Mouse (Mus musculus): ENCODE results near the gene Ric8b. TPM values are rescaled to one million over a fixed set of nuclear protein-coding genes. Genes with fewer than 3 reads are reported as not detected.

Gene Ric8b
- polyA plus RNA-seq, 1 experiment from 2014 or later = 8.5 TPM

DNA sequence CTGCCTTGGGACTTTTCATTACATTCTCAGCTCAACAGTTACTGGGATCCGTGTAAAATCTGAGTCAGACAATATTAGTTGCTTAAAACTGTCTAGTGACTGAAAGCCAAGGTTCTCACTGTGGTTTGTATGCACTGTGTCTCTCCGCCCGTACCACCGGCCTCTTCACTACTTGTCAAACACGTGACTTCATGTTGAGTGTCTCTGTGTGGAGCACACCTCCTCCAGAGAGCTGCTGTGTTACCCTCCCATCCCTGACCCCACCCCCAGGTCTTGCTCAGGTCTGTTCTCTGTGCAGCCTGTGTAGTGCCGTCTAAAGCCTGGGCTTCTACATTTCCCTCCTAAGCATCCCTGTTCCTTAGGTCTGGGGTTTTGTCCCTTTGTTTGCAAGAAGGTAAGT is 79.0 kb downstream of the Ric8b start:
- Histone ChIP-seq H3K36me3 (ENCODE audit: inconsistent target) (peaks cover 6% of the 10 kb centered on the region; the same call in 1 of the 2 replicates), H3K4me3 (ENCODE audit: inconsistent target) (no peak overlapping the region), H3K27ac (no peak overlapping the region), H3K79me2 (ENCODE audit: inconsistent target) (no peaks in the 10 kb centered on the region)
- 92% methylated on average over 6 of the region's 6 CpGs for WGBS (ENCODE audit: missing documents)

DNA sequence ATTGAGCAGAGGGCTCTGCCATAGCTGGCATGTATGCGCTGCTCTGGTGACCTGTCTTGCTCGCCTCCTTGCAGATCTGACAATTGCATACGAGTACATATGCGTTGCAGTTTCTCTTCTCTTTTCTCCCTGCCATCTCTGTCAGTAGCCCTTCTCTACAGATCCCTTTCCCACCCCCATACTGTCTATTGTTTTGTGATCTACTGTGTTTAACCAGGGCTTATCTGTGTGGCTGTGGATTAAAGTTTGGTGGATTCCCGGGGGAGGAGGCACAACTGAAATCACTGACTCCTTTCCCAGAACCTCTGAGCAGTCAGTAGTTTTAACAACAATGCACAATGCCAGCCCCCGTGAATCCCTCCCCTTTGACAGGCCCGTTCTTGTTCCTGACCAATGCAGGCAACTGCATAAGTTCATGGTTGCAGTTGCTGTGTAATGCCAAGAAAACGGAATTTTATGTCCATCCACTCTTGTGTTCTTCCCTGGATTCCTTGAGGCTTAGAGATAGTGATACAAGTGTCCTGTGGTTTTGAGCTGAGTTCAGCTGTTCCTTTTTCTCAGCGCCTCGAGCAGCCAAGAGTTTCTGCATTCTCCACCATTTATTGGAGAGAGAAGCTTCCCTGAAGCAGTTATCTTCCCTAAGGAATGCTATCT is 80.3 kb downstream of the Ric8b start:
- H3K4me3 ChIP-seq (ENCODE audit: inconsistent target) = no peak overlapping the region
- H3K79me2 ChIP-seq (ENCODE audit: inconsistent target) = no peaks in the 10 kb centered on the region
- no peaks in the 10 kb centered on the region for H3K36me3 ChIP-seq (ENCODE audit: inconsistent target)
- no peak overlapping the region for H3K27ac ChIP-seq
- 73% methylated on average over 10 of the region's 10 CpGs for WGBS (ENCODE audit: missing documents)

DNA sequence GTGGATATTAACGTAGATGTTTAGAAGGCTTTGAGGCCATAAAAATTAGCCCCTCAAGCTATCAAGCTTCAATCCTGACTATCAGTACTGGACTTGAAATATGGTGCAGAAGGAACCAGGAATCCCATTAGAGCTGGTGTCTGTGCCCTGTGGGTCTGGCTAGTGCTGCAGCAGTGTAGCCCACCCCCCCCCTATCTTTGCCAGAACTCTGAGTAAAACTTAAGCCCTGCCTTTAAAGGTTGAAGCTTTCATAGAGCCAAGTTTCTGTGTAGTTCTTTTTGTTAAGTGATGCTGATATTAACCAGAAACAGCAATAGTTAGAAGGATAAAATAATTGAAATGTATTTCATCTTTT is 80.8 kb downstream of the Ric8b start:
- WGBS (ENCODE audit: missing documents) = 100% methylated on average over 1 of the region's 1 CpGs
- Histone ChIP-seq H3K79me2 (ENCODE audit: inconsistent target) (no peaks in the 10 kb centered on the region), H3K4me3 (ENCODE audit: inconsistent target) (no peak overlapping the region), H3K27ac (no peak overlapping the region), H3K36me3 (ENCODE audit: inconsistent target) (no peaks in the 10 kb centered on the region)

DNA sequence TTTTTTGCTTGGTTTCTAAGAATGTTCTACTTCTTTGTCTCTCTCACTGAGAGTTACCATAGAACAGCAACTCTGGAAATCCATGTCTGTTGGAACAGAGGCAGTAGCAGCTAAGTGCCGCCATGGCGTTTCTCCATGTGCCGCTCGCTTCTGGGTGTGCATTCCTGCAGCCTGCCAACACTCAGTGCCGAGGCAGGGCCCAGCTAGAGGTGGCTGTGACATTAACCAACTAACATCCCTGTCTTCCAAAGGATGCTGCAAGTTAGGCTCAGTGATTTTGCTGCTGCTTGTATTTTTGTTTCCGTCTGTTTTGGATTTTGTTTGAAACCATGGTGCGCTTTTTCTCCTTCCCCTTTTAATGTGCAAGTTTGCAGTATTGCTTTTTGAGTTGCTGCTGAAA is 84.5 kb downstream of the Ric8b start:
- no peaks in the 10 kb centered on the region for H3K36me3 ChIP-seq (ENCODE audit: inconsistent target)
- peak overlapping the region; percentile 82 for H3K27ac ChIP-seq
- 83% methylated on average over 7 of the region's 7 CpGs for WGBS (ENCODE audit: missing documents)
- H3K4me3 ChIP-seq (ENCODE audit: inconsistent target) = no peak overlapping the region
- no peaks in the 10 kb centered on the region for H3K79me2 ChIP-seq (ENCODE audit: inconsistent target)

DNA sequence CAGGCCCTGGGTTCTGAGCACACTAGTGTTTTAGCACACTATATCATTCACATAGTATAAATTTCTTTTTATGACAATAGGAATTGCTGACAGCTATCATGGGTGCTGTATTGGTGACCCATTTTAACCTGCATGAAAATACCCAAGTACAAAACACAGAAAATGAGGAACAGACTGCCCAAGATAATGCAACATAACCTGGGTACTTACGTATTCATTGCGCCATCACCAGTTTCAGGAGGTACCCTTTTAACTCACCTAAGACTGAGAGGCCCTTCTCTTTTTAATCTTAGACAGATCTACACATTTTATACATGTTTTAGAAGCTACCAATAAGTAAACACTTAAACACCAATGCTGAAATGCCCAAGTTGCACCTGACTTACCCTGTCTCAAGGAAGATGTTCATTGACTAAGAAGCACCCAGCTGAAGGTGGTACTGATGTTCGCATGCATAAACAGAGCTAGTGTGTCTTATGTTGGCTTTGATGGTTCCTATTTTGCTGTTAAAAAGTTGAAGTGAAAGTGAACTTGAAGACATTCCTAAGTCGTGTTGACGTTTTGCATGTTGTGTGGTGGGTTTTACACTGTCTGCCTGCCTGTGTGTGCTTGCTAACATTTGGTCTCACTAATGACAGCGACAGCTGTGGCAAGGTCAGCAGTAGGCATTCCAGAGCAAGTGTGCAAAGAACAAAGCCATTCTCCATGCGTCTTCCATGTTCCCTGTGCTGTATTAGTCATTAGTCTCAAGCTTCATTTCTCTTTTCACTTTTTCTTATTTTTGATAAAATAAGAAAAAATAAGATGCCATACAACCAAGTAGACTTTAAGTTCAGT is 86.0 kb downstream of the Ric8b start:
- no peak overlapping the region for H3K4me3 ChIP-seq (ENCODE audit: inconsistent target)
- WGBS (ENCODE audit: missing documents) = 52% methylated on average over 7 of the region's 7 CpGs
- no peaks in the 10 kb centered on the region for H3K36me3 ChIP-seq (ENCODE audit: inconsistent target)
- peak overlapping the region; percentile 82 for H3K27ac ChIP-seq
- no peaks in the 10 kb centered on the region for H3K79me2 ChIP-seq (ENCODE audit: inconsistent target)

DNA sequence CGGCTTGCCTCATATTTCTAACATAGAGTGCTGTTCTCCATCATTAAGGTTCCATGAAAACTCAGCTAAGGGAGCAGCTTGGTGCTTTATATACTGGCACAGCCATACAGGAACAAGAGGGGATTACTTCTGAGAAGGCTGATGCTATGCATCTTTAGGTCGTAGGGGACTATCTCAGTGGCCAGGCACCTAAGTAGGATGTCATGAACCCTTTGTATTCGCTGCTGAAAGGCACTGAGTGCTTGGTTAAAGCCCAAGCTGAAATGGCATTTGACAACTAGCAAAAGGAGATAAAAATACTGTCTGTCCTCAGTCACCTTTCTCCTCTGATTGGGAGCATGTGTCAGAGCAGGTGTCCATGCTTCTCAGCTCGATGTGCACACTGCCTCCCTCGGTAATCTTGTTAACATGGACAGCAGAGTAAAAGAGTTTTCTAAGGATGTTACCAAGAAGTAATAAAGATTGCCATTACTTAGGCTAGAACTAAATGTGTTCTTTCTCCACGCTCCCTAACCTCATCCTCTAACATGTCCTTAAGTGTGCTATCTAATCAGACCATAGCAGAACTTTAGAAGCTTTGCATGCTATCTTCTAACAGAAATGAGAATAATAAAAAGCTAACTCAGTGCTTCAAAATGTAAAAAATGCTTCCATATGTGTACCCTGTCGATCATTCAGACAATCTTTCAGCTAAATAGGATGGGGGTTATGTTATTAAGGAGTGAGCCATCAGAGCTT is 89.3 kb downstream of the Ric8b start:
- H3K4me3 ChIP-seq (ENCODE audit: inconsistent target) = no peak overlapping the region
- H3K36me3 ChIP-seq (ENCODE audit: inconsistent target) = no peaks in the 10 kb centered on the region
- WGBS (ENCODE audit: missing documents) = 96% methylated on average over 7 of the region's 7 CpGs
- no peak overlapping the region for H3K27ac ChIP-seq
- H3K79me2 ChIP-seq (ENCODE audit: inconsistent target) = no peaks in the 10 kb centered on the region

DNA sequence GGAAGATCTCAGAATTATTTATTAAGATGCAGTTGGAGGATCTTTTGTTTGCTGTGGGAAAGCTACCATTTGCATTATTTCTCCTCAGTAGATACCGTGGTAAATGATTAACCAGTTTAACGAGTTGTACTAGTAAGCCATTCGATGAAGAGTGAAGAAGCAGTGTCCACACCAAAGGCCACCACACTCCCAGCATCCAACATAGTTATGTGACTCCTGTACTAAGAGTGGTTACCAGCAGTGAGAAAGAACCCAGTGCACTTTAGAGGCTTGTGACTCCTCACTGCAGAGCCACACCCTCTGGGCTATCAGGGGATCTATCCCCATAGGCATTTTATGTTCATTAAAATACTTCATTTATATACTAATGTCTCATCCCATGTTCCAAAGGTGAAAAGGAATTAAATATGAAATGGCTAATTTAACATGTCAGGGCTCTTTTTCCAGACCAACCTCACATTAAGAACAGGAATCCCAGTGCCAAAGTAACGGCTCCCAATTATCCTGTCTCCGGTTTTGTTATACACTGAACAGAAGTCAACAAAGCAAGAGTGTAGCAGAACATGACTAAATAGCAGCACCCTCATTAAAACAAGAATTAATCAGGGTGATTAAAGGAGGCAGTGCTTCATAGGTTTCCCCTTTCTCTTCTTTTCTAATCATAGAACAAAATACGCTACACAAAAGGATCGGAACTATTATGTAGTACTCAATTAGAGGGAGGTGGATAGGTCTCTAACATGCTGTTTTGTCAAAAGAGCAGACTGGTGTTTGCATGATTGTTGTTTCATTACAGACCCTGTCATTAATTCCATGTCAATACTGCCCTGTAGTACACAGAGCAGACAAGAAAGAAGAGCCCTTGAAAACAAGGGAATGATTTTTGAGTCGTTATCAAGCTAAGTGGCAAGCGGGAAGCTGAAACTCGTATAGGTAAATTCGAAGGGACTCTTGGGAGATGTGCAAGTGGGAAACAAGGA is 90.7 kb downstream of the Ric8b start:
- Histone ChIP-seq H3K79me2 (ENCODE audit: inconsistent target) (no peaks in the 10 kb centered on the region), H3K4me3 (ENCODE audit: inconsistent target) (no peak overlapping the region), H3K36me3 (ENCODE audit: inconsistent target) (no peaks in the 10 kb centered on the region), H3K27ac (no peak overlapping the region)
- WGBS (ENCODE audit: missing documents) = 96% methylated on average over 11 of the region's 11 CpGs

DNA sequence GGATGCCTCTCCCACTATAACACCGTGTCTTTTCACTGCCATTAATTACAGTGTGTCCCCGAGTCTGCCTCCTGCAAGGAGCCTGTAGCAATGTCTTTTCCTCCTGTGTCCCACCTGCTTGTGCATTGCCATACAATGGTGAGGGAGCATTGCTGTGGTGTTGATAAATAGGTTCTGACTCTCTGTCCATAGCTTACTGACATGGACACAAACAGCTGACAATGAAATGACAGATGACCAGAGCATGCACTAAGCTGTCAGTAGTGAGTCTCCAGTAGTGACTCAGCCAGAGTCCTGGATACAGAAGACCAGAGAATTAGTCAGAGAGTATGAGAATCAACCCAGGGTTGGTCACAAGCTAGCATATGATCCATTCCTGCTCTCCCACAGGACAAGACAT is 93.7 kb downstream of the Ric8b start:
- WGBS (ENCODE audit: missing documents) = 85% methylated on average over 2 of the region's 2 CpGs
- peaks cover 15% of the 10 kb centered on the region for H3K36me3 ChIP-seq (ENCODE audit: inconsistent target)

DNA sequence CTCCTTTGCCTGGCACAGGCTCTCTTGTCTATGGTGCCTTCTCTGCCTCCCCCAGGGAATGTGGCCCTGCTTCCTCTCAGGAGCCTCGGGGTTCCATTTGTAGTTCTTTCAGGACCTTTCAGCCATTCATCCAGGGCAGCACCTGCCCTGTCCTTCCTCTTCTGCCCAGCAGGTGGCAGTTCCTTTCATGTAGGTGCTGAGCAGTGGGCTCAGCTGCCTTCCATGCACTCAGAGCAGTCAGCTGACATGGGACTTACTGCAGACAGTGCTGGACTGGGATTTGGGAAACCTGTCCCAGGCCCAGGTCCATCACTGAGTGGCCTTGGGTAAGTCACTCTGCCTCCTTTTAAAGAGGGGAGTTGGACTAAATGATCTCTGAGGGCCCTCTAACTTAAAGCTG is 96.0 kb downstream of the Ric8b start:
- 31% methylated on average over 1 of the region's 1 CpGs for WGBS (ENCODE audit: missing documents)
- no peak overlapping the region for H3K4me3 ChIP-seq (ENCODE audit: inconsistent target)
- no peak overlapping the region for H3K27ac ChIP-seq
- no peaks in the 10 kb centered on the region for H3K79me2 ChIP-seq (ENCODE audit: inconsistent target)
- H3K36me3 ChIP-seq (ENCODE audit: inconsistent target) = peaks cover 16% of the 10 kb centered on the region

More for the DNA sequence above, 93.7 kb downstream of the Ric8b start:
- Histone ChIP-seq H3K4me3 (ENCODE audit: inconsistent target) (no peak overlapping the region), H3K27ac (no peak overlapping the region), H3K79me2 (ENCODE audit: inconsistent target) (no peaks in the 10 kb centered on the region)

DNA sequence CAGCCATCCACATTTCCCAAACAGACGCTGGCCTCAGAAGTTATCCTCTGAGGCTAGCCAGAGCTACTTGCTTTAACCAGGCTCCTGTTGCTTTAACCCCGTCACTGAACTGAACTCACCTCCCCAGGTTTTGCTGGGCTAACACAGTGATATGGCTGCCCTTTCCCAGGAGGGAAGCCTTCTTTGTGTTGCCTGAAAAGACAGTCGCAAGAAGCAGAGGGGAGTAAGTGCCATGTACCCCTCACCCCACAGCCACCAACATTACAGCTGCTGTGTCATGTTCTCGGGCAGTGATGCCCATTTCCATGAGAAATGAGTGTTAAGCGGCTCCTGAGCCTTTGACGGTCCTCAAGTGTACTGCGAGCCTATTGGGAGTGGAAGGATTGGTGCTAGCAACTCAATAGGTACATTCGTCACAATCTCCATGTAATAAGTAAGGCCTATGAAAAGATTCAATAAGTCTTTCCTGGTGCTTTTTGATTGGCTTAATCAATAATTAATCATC is 96.6 kb downstream of the Ric8b start:
- Histone ChIP-seq H3K4me3 (ENCODE audit: inconsistent target) (no peak overlapping the region), H3K27ac (no peak overlapping the region), H3K79me2 (ENCODE audit: inconsistent target) (no peaks in the 10 kb centered on the region), H3K36me3 (ENCODE audit: inconsistent target) (peaks cover 16% of the 10 kb centered on the region)
- WGBS (ENCODE audit: missing documents) = 94% methylated on average over 8 of the region's 8 CpGs

DNA sequence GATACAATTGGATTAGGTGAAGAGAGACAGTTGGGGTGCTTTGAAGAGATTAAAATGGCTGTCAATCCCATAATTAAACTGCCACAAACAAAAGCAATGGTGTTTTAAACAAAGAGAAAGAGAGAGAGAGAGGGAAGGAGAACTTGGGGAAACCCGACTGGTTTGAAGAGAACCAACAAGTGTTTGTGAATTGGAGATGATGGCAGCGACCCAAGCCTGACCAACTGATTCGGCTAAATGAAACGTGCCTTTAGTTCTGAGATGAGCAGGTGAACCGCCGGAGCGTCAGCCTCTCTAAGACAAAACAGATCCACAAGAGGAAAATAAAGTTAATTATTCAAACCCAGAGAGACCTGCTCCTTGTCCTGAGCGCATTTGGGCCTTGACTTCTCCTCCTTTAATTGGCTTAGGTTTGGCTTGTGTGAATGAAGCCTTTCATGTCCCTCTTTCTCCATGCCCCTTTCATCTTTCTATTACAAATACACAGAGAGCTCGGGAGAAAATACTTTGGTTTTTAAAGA is 97.1 kb downstream of the Ric8b start:
- H3K27ac ChIP-seq = no peak overlapping the region
- 86% methylated on average over 7 of the region's 9 CpGs for WGBS (ENCODE audit: missing documents)
- peaks cover 16% of the 10 kb centered on the region for H3K36me3 ChIP-seq (ENCODE audit: inconsistent target)
- no peaks in the 10 kb centered on the region for H3K79me2 ChIP-seq (ENCODE audit: inconsistent target)
- H3K4me3 ChIP-seq (ENCODE audit: inconsistent target) = no peak overlapping the region

DNA sequence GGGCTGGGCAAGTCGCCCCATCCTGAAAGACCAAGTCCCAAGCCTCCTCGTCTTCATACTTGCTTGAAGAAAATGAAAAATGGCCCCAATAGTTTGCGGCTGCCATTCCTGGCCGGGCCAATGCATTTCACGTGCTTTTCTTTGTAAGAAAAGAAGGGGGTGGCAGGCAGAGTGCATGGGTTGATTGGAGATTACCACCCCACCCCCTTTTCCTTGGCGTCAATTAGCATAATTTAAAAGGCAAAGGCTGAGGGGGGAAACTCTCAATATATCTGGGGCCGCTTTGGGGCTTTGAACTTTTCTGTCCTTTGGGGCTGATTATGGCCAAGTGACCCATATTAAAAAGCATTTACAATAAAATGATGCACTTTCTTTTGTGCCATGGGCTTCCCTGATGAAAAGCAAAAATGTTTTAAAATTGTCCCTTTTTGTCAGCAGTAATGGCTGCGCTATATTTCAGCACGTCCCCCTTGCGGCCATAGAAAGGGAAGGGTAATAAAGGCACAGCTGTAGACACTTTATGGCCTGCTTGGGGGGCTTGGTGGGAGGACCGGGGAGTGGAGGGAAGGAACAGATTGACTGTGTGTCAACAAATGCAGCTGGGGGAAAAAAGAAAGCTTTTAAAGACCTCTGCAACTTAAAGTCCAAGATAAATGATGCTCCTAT is 105.4 kb downstream of the Ric8b start:
- H3K36me3 ChIP-seq (ENCODE audit: inconsistent target) = no peaks in the 10 kb centered on the region
- no peaks in the 10 kb centered on the region for H3K79me2 ChIP-seq (ENCODE audit: inconsistent target)
- no peak overlapping the region for H3K27ac ChIP-seq
- H3K4me3 ChIP-seq (ENCODE audit: inconsistent target) = no peak overlapping the region
- 85% methylated on average over 11 of the region's 11 CpGs for WGBS (ENCODE audit: missing documents)

DNA sequence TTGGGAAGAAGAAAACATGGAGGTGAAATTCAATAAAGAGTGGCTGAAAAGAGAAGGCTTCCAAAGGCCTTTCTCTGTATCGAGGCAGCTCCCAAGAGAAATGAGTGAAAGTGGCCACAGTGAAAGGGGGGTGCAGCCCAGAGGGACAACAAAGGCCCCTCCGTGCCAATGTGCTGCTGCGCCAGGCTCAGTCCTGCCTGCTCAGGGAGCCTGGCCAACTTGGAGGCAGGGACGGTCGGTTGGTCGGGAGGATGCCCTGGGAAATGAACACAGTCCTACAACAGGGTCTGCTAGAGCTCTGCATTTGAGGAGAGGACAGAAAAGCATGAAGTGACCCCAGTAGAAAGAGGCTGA is 105.9 kb downstream of the Ric8b start:
- 75% methylated on average over 6 of the region's 6 CpGs for WGBS (ENCODE audit: missing documents)
- H3K79me2 ChIP-seq (ENCODE audit: inconsistent target) = no peaks in the 10 kb centered on the region
- no peaks in the 10 kb centered on the region for H3K36me3 ChIP-seq (ENCODE audit: inconsistent target)
- no peak overlapping the region for H3K4me3 ChIP-seq (ENCODE audit: inconsistent target)
- H3K27ac ChIP-seq = no peak overlapping the region

Measured in macrophage (primary cell).